Mouse (Mus musculus) heart, embryonic 12.5 days (tissue): ENCODE measurements around the gene Pramel5. TPM values are rescaled to one million over a fixed set of nuclear protein-coding genes. Genes with fewer than 3 reads are reported as not detected.
"Not testable (repeated sequence)": the region's sequence is repeated elsewhere in the genome, so short reads cannot be mapped to it uniquely, and the experiment has no call there.

Experiments used
- ATAC-seq: fragments of 200-750 bp; cut with Nextera tagmentation; 2 replicates; pipeline ENCODE4 v1.8.0; 2017; ENCODE audit warnings: moderate TSS enrichment, moderate library complexity; ENCODE audit not compliant: insufficient number of reproducible peaks, low FRiP score
- H3K27ac ChIP-seq: fragments of 300-500 bp; sonication (generic); 2 replicates; pipeline ENCODE4 v1.5.1; 2016; ENCODE audit warnings: mild to moderate bottlenecking, moderate library complexity; ENCODE audit not compliant: poor library complexity, severe bottlenecking
- H3K27me3 ChIP-seq: fragments of 300-500 bp; sonication (generic); replicated peaks from 2 replicates; pipeline ENCODE4 v1.6.1; 2016; ENCODE audit warnings: mild to moderate bottlenecking, moderate library complexity
- H3K36me3 ChIP-seq: fragments of 300-500 bp; sonication (generic); 2 replicates; pipeline ENCODE4 v1.6.1; 2016; ENCODE audit warnings: mild to moderate bottlenecking, moderate library complexity
- H3K4me1 ChIP-seq: fragments of 300-500 bp; sonication (generic); replicated peaks from 2 replicates; pipeline ENCODE4 v1.6.1; 2016; ENCODE audit warnings: mild to moderate bottlenecking
- H3K4me2 ChIP-seq: fragments of 300-500 bp; sonication (generic); 2 replicates; pipeline ENCODE4 v1.6.1; 2016; ENCODE audit warnings: mild to moderate bottlenecking, moderate library complexity
- H3K4me3 ChIP-seq: fragments of 300-500 bp; sonication (generic); 2 replicates; pipeline ENCODE4 v1.5.1; 2016; ENCODE audit warnings: mild to moderate bottlenecking
- H3K9ac ChIP-seq: fragments of 300-500 bp; sonication (generic); 2 replicates; pipeline ENCODE4 v1.6.1; 2016; ENCODE audit warnings: mild to moderate bottlenecking, moderate library complexity
- H3K9me3 ChIP-seq: fragments of 300-500 bp; sonication (generic); replicated peaks from 2 replicates; pipeline ENCODE4 v1.6.1; 2016; ENCODE audit warnings: mild to moderate bottlenecking, moderate library complexity
- WGBS: fragments of 180-500 bp; shearing (Covaris S2); methylation state at CpG from one replicate; pipeline ENCODE4 v1.1.7; 2016; 5-methylcytosine and 5-hydroxymethylcytosine counted together
- polyA plus RNA-seq: library from polyadenylated mRNA; unstranded; fragments of >200 nt; fragmentation: Nextera tagmentation; extraction: Ambion mirVana; gene quantifications from 2 replicates; pipeline ENCODE4 v1.2.1, GENCODE M21; 2016

Pramel5 gene
- polyA plus RNA-seq = not detected in 2 replicates

DNA sequence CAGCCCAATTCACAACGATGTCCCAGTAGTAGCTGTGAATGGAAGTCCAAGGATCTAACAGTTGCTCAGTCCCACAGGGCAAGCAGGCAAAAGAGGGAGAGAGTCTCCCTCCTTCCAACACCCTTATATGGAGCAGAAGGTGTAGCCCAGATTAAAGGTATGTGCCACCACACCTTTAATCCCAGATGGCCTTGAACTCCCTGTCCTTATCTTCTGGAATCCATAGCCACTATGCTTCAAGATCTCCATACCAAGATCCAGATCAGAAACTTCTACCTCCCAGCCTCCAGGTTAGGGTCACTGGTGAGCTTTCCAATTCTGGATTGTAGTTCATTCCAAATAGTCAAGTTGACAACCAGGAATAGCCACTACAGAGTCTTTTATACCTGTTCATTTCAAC, at the start of gene Pramel5:
Gene Pramel5 (minus strand): TSS at position 101 of the 400 bp plus-strand sequence.
- not testable (repeated sequence) for H3K4me1 ChIP-seq, H3K4me2 ChIP-seq, H3K36me3 ChIP-seq, ATAC-seq, H3K9me3 ChIP-seq, H3K9ac ChIP-seq, H3K27ac ChIP-seq, H3K27me3 ChIP-seq, H3K4me3 ChIP-seq
- WGBS = 47% methylated on average over 1 of the region's 1 CpGs

DNA sequence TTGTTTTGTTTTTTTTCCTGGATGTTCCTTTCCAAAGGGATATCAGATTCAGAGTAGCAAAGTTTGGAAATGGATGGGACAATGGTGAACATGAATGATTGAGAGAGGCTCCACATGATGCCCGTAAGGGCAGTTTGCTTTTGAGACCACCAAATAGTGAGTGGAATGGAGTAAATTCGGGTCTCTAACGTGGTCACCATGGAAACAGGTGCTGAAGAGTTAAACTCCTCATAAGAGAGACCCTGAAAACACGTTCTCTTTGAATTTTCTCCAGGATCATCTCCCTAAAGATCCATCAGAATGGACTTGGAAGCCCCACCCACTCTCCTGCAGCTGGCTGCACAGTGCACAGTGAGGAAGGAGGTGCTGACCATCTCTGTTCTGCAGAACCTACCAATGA, 49.7 kb upstream of the Pramel5 start, which contains the start of gene Gm13128:
Gene Gm13128 (plus strand): TSS at position 301 of the 400 bp plus-strand sequence.
- WGBS = 56% methylated on average over 4 of the region's 4 CpGs
- not testable (repeated sequence) for ATAC-seq

DNA sequence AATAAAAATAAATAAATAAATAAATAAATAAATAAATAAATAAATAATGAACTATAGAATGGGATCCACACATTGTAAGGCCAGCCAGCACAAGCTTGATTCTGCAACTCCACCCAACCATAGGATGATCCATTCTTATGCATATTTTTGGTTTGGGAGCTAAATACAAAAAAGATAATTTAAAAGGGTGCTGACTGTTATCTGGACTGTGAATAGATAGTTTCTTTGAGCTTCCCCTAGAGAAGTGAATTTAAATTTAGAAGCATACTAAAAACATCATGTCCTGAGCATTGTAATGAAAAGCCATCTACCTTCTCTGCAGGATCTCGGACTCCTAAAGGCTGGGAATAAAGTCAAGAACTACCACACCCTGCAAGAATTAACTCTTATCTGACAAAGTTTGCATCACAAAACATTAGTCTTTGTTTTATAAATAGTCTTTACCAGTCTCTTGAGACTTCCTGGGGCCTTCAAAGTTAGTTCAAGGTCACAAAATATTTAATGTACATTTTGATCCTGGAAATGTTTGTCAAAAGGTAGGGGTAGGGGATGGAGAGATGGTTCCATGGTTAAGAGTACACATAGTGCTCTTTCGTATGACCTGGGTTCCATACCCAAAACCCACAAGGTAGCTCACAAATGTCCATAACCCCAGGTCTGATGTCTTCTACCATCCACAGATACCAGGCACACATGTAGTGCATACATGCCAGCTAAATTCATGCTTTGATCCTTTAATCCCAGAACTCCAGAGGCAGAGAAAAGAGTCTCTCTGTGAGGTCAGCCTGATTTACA, 32.6 kb upstream of the Pramel5 start:
- not testable (repeated sequence) for H3K9ac ChIP-seq, ATAC-seq, H3K4me3 ChIP-seq, H3K27me3 ChIP-seq, H3K36me3 ChIP-seq, H3K9me3 ChIP-seq, H3K4me1 ChIP-seq, H3K27ac ChIP-seq, H3K4me2 ChIP-seq
- WGBS = 74% methylated on average over 2 of the region's 2 CpGs

More for the DNA sequence above, 49.7 kb upstream of the Pramel5 start, which contains the start of gene Gm13128:
- H3K4me1 ChIP-seq, H3K36me3 ChIP-seq, H3K9ac ChIP-seq, H3K9me3 ChIP-seq, H3K4me3 ChIP-seq, H3K4me2 ChIP-seq, H3K27me3 ChIP-seq, H3K27ac ChIP-seq: not testable (repeated sequence)

DNA sequence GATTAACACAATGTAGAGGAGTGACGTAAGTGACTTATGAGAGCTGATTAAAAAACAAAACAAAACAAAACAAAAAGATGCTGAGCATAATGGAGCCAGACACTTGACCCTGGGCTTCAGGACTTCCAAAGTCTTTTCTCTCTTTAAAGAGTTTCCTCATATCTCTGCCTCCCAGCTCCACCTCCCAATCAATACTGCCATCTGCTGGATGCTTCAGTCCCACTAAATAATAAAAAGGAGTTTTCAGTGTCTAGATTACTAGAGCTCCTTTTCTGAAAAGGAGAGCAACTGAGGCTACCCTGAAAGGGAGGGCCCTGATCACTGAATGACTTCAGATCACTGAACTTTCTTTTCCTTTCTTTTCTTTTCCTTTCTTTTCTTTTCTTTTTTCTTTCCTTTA, 19.1 kb upstream of the Pramel5 start:
- not testable (repeated sequence) for H3K4me2 ChIP-seq, H3K4me3 ChIP-seq, H3K9ac ChIP-seq, H3K36me3 ChIP-seq, H3K4me1 ChIP-seq, H3K27ac ChIP-seq, H3K9me3 ChIP-seq, ATAC-seq, H3K27me3 ChIP-seq
- WGBS = 42% methylated on average over 1 of the region's 1 CpGs

DNA sequence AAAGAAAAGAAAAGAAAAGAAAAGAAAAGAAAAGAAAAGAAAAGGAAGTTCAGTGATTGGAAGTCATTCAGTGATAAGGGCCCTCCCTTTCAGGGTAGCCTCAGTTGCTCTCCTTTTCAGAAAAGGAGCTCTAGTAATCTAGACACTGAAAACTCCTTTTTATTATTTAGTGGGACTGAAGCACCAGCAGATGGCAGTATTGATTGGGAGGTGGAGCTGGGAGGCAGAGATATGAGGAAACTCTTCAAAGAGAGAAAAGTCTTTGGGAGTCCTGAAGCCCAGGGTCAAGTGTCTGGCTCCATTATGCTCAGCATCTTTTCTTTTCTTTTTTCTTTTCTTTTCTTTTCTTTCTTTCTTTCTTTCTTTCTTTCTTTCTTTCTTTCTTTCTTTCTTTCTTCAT, 25.5 kb downstream of the Pramel5 start:
- ATAC-seq, H3K27me3 ChIP-seq, H3K27ac ChIP-seq: not testable (repeated sequence)

More for the DNA sequence above, 25.5 kb downstream of the Pramel5 start:
- H3K4me3 ChIP-seq, H3K9me3 ChIP-seq, H3K4me1 ChIP-seq, H3K36me3 ChIP-seq, H3K9ac ChIP-seq, H3K4me2 ChIP-seq: not testable (repeated sequence)

Other genes with a start within 250 kb of the Pramel5 start
- not detected in 2 replicates for gene Pramel4, start 221.4 kb downstream of the Pramel5 start, polyA plus RNA-seq
- not detected in 2 replicates for gene Gm13102, start 174.0 kb downstream of the Pramel5 start, polyA plus RNA-seq
- gene Oog3, start 117.8 kb downstream of the Pramel5 start, polyA plus RNA-seq = not detected in 2 replicates
- not detected in 2 replicates for gene Oog2, start 89.8 kb downstream of the Pramel5 start, polyA plus RNA-seq
- gene C87977, start 67.2 kb downstream of the Pramel5 start, polyA plus RNA-seq = not detected in 2 replicates
- gene Gm13128, start 49.8 kb upstream of the Pramel5 start, polyA plus RNA-seq = not detected in 2 replicates
- not detected in 2 replicates for gene Gm13119, start 77.5 kb upstream of the Pramel5 start, polyA plus RNA-seq
- not detected in 2 replicates for gene Pramef20, start 97.4 kb upstream of the Pramel5 start, polyA plus RNA-seq
- gene Pramef12, start 128.0 kb upstream of the Pramel5 start, polyA plus RNA-seq = 0.06 and 0.12 TPM in 2 replicates
- not detected in 2 replicates for gene 1700012P22Rik, start 158.3 kb upstream of the Pramel5 start, polyA plus RNA-seq
- gene Gm9944, start 172.8 kb upstream of the Pramel5 start, polyA plus RNA-seq = not detected in 2 replicates
- not detected in 2 replicates for gene Aadacl3, start 183.3 kb upstream of the Pramel5 start, polyA plus RNA-seq
- not detected in 2 replicates for gene 9430007A20Rik, start 239.3 kb upstream of the Pramel5 start, polyA plus RNA-seq